Mouse (Mus musculus) CH12.LX (cell line): ENCODE measurements around the gene Fry. TPM values are rescaled to one million over a fixed set of nuclear protein-coding genes. Genes with fewer than 3 reads are reported as not detected.

Source experiments
- DNase-seq: peaks from one replicate; pipeline ENCODE4 v3.0.0-alpha.2; 2013; ENCODE audit errors: extremely low read depth
- H3K27ac ChIP-seq: 2 replicates; pipeline ENCODE4 v1.5.1; 2012; ENCODE audit warnings: low read depth, mild to moderate bottlenecking, control low read depth, moderate library complexity; ENCODE audit not compliant: insufficient read depth
- H3K27me3 ChIP-seq: replicated peaks from 2 replicates; pipeline ENCODE3; 2012; ENCODE audit warnings: inconsistent platforms
- H3K36me3 ChIP-seq, 2 experiments: replicated peaks in 1 of 2; 2 replicates each; pipeline versions ENCODE3 to v1.6.1; 2012; ENCODE audit warnings: inconsistent platforms in 1 of 2, low read length in 1 of 2, mild to moderate bottlenecking in 1 of 2, mixed read lengths in 1 of 2, moderate library complexity in 1 of 2; ENCODE audit not compliant: control insufficient read depth in 1 of 2, insufficient read depth in 1 of 2
- H3K4me1 ChIP-seq, 2 experiments: 2 replicates each; pipeline ENCODE4 v1.6.1; 2012; ENCODE audit warnings: inconsistent platforms in 1 of 2, moderate library complexity in 1 of 2; ENCODE audit not compliant: insufficient read depth in 2 of 2, control insufficient read depth in 1 of 2
- H3K4me2 ChIP-seq: 2 replicates; pipeline ENCODE4 v1.6.1; 2012; ENCODE audit warnings: low read depth, mild to moderate bottlenecking, control low read depth; ENCODE audit not compliant: poor library complexity, insufficient read depth, severe bottlenecking
- H3K4me3 ChIP-seq, 3 experiments: fragments of 150-350 bp in 1 of 3; sonication (generic) in 1 of 3; replicated peaks in 1 of 3; 2 replicates each; pipeline versions ENCODE3 to v1.5.1; 2011 to 2012; ENCODE audit warnings: low read depth in 2 of 3, low read length in 2 of 3, mild to moderate bottlenecking in 2 of 3, moderate library complexity in 2 of 3, control low read depth in 1 of 3, improper control_type of control experiment in 1 of 3, inconsistent platforms in 1 of 3, mixed read lengths in 1 of 3; ENCODE audit not compliant: poor library complexity in 1 of 3
- H3K79me2 ChIP-seq: replicated peaks from 2 replicates; pipeline ENCODE4 v1.6.1; 2012; ENCODE audit warnings: mild to moderate bottlenecking, moderate library complexity; ENCODE audit not compliant: control insufficient read depth, poor library complexity, insufficient read depth, severe bottlenecking; ENCODE audit errors: extremely low read depth
- H3K9ac ChIP-seq: 2 replicates; pipeline ENCODE4 v1.6.1; 2012; ENCODE audit warnings: low read depth, mild to moderate bottlenecking, control low read depth, moderate library complexity; ENCODE audit not compliant: insufficient read depth
- H3K9me3 ChIP-seq: replicated peaks from 2 replicates; pipeline ENCODE3; 2012; ENCODE audit warnings: low read length, inconsistent platforms, mixed read lengths
- BHLHE40 ChIP-seq: IDR thresholded peaks from 2 replicates; pipeline ENCODE4 v1.6.1; 2011; ENCODE audit warnings: mild to moderate bottlenecking, low read depth, low read length, improper control_type of control experiment
- CHD1 ChIP-seq: IDR thresholded peaks from 2 replicates; pipeline ENCODE4 v1.6.1; 2012; ENCODE audit warnings: low read depth, low read length, improper control_type of control experiment, inconsistent platforms
- CHD2 ChIP-seq: IDR thresholded peaks from 2 replicates; pipeline ENCODE4 v1.6.1; 2011; ENCODE audit warnings: low read length, improper control_type of control experiment
- CTCF ChIP-seq, 2 experiments: IDR thresholded peaks in 1 of 2; conservative IDR thresholded peaks in 1 of 2; 2 replicates each; pipeline ENCODE4 v1.5.1; 2011 to 2012; ENCODE audit warnings: low read depth in 2 of 2, low read length in 2 of 2, improper control_type of control experiment in 1 of 2, inconsistent platforms in 1 of 2, mild to moderate bottlenecking in 1 of 2, moderate library complexity in 1 of 2
- E2F4 ChIP-seq: IDR thresholded peaks from 2 replicates; pipeline ENCODE4 v1.6.1; 2011; ENCODE audit warnings: low read depth, low read length, improper control_type of control experiment; ENCODE audit not compliant: insufficient replicate concordance
- ELF1 ChIP-seq: IDR thresholded peaks from 2 replicates; pipeline ENCODE4 v1.6.1; 2014; ENCODE audit warnings: low read depth, mild to moderate bottlenecking, inconsistent platforms, low read length, improper control_type of control experiment
- EP300 ChIP-seq: IDR thresholded peaks from 2 replicates; pipeline ENCODE4 v1.6.1; 2011; ENCODE audit warnings: low read length, improper control_type of control experiment
- GABPA ChIP-seq: IDR thresholded peaks from 2 replicates; pipeline ENCODE4 v1.6.1; 2012; ENCODE audit warnings: low read depth, low read length, improper control_type of control experiment, inconsistent platforms; ENCODE audit not compliant: insufficient replicate concordance
- HCFC1 ChIP-seq: IDR thresholded peaks from 2 replicates; pipeline ENCODE4 v1.6.1; 2012; ENCODE audit warnings: low read depth, mild to moderate bottlenecking, inconsistent platforms, low read length, improper control_type of control experiment
- IRF4 ChIP-seq: IDR thresholded peaks from 2 replicates; pipeline ENCODE4 v1.6.1; 2014; ENCODE audit warnings: low read depth, mild to moderate bottlenecking, inconsistent platforms, low read length, improper control_type of control experiment
- JUND ChIP-seq: conservative IDR thresholded peaks from 2 replicates; pipeline ENCODE4 v1.6.1; 2011; ENCODE audit warnings: low read depth, low read length, improper control_type of control experiment
- KAT2A ChIP-seq: IDR thresholded peaks from 2 replicates; pipeline ENCODE4 v1.6.1; 2012; ENCODE audit warnings: low read length, improper control_type of control experiment, inconsistent platforms; ENCODE audit not compliant: insufficient replicate concordance
- MAFK ChIP-seq: IDR thresholded peaks from 2 replicates; pipeline ENCODE4 v1.6.1; 2011; ENCODE audit warnings: low read length, improper control_type of control experiment; ENCODE audit not compliant: insufficient replicate concordance
- MAX ChIP-seq: IDR thresholded peaks from 2 replicates; pipeline ENCODE4 v1.6.1; 2011; ENCODE audit warnings: low read length, improper control_type of control experiment
- MAZ ChIP-seq: IDR thresholded peaks from 2 replicates; pipeline ENCODE4 v1.6.1; 2012; ENCODE audit warnings: low read depth, mild to moderate bottlenecking, inconsistent platforms, low read length, improper control_type of control experiment, moderate library complexity
- MEF2A ChIP-seq: IDR thresholded peaks from 2 replicates; pipeline ENCODE4 v1.6.1; 2014; ENCODE audit warnings: low read depth, mild to moderate bottlenecking, inconsistent platforms, low read length, improper control_type of control experiment, borderline replicate concordance
- MXI1 ChIP-seq: IDR thresholded peaks from 2 replicates; pipeline ENCODE4 v1.6.1; 2011; ENCODE audit warnings: mild to moderate bottlenecking, low read depth, low read length, improper control_type of control experiment
- MYC ChIP-seq: IDR thresholded peaks from 2 replicates; pipeline ENCODE4 v1.6.1; 2011; ENCODE audit warnings: low read depth, mild to moderate bottlenecking, improper control_type of control experiment, low read length
- NELFE ChIP-seq: IDR thresholded peaks from 2 replicates; pipeline ENCODE4 v1.6.1; 2011; ENCODE audit warnings: low read depth, low read length, improper control_type of control experiment
- NRF1 ChIP-seq: IDR thresholded peaks from 2 replicates; pipeline ENCODE4 v1.6.1; 2014; ENCODE audit warnings: low read depth, mild to moderate bottlenecking, inconsistent platforms, low read length, improper control_type of control experiment, moderate library complexity
- PAX5 ChIP-seq: IDR thresholded peaks from 2 replicates; pipeline ENCODE4 v1.6.1; 2012; ENCODE audit warnings: low read length, inconsistent platforms, mixed read lengths
- POLR2A ChIP-seq: IDR thresholded peaks from 2 replicates; pipeline ENCODE4 v1.6.1; 2011; ENCODE audit warnings: low read depth, mild to moderate bottlenecking, improper control_type of control experiment, low read length
- POLR2AphosphoS2 ChIP-seq: IDR thresholded peaks from 2 replicates; pipeline ENCODE4 v1.6.1; 2011; ENCODE audit warnings: low read depth, low read length, improper control_type of control experiment
- SMC3 ChIP-seq: IDR thresholded peaks from 2 replicates; pipeline ENCODE4 v1.6.1; 2011; ENCODE audit warnings: low read depth, low read length, improper control_type of control experiment
- TBP ChIP-seq: conservative IDR thresholded peaks from 2 replicates; pipeline ENCODE4 v1.6.1; 2011; ENCODE audit warnings: low read depth, low read length, improper control_type of control experiment
- TCF12 ChIP-seq: IDR thresholded peaks from 2 replicates; pipeline ENCODE4 v1.6.1; 2014; ENCODE audit warnings: low read depth, mild to moderate bottlenecking, inconsistent platforms, low read length, improper control_type of control experiment
- UBTF ChIP-seq: IDR thresholded peaks from 2 replicates; pipeline ENCODE4 v1.6.1; 2012; ENCODE audit warnings: low read depth, mild to moderate bottlenecking, inconsistent platforms, low read length, improper control_type of control experiment, moderate library complexity
- USF1 ChIP-seq: IDR thresholded peaks from 2 replicates; pipeline ENCODE4 v1.6.1; 2014; ENCODE audit warnings: low read depth, mild to moderate bottlenecking, inconsistent platforms, low read length, improper control_type of control experiment
- USF2 ChIP-seq: conservative IDR thresholded peaks from 2 replicates; pipeline ENCODE4 v1.6.1; 2011; ENCODE audit warnings: low read depth, low read length, improper control_type of control experiment
- ZC3H11A ChIP-seq: IDR thresholded peaks from 2 replicates; pipeline ENCODE4 v1.6.1; 2012; ENCODE audit warnings: low read depth, mild to moderate bottlenecking, inconsistent platforms, low read length, improper control_type of control experiment
- ZKSCAN1 ChIP-seq: IDR thresholded peaks from 2 replicates; pipeline ENCODE4 v1.6.1; 2012; ENCODE audit warnings: low read depth, inconsistent platforms, low read length, improper control_type of control experiment, borderline replicate concordance
- ZMIZ1 ChIP-seq: IDR thresholded peaks from 2 replicates; pipeline ENCODE4 v1.6.1; 2012; ENCODE audit warnings: low read depth, mild to moderate bottlenecking, inconsistent platforms, low read length, improper control_type of control experiment
- dilution Hi-C: fragments of 300-500 bp; cut with MboI; formaldehyde crosslinking; loops from 2 replicates; pipeline ENCODE4 v1.14.3; 2020; ENCODE audit warnings: low sequenced_read_pairs; ENCODE audit not compliant: extremely low pct_unique_long_range_greater_than_20kb, extremely low pct_ligation_motif_present
- in situ Hi-C: fragments of 300-500 bp; cut with MboI; formaldehyde crosslinking; loops from 3 replicates; pipeline ENCODE4 v1.14.3; 2019; ENCODE audit warnings: low sequenced_read_pairs, low pct_ligation_motif_present, low pct_unique_long_range_greater_than_20kb, mixed read lengths
- polyA plus RNA-seq: library from polyadenylated mRNA; unstranded; fragments of >175 nt; gene quantifications from 2 replicates; pipeline ENCODE4 v1.2.1, GENCODE M21; 2012; ENCODE audit warnings: low read depth; ENCODE audit not compliant: insufficient read length
- total RNA-seq, 2 experiments: library from RNA; depleted of rRNA; stranded (reverse); fragments of 300-350 nt in 1 of 2; fragments of >200 nt in 1 of 2; gene quantifications; 2 replicates each; pipeline ENCODE4 v1.2.3; 2012 to 2014

The Fry gene
- total and polyA plus RNA-seq, 3 experiments, result 0.34 to 0.80 (median 0.34) TPM

DNA sequence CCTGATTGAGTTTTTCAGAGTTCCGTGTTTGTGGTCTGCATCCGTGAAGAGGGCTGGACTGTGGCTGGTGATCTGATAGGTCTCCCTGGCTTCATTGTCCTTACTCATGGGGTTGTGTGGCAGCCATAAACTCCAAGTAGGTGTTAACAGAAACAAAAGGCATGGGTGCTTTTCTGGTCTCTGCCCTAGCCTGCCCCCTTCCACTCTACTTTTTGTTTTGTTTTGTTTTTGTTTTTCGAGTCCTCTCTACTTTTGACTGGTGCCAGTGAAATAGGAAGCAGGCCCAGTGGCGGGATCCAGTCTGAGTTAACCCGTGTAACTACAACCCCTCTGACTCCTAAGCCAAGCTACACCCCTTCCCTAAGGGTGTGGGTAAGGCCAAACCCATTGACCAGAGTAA lies 48.4 kb downstream of the Fry start:
- H3K9ac ChIP-seq, result no peak overlapping the region
- H3K9me3 ChIP-seq, result peaks cover 32% of the 10 kb centered on the region
- H3K4me1 ChIP-seq, result no peaks in the 10 kb centered on the region
- H3K4me3 ChIP-seq, result no peak overlapping the region
- in situ Hi-C loops, result no loop called here
- H3K27ac ChIP-seq, result no peak overlapping the region
- TF ChIP-seq UBTF, result no peak
- TF ChIP-seq ZMIZ1, result no peak
- TF ChIP-seq ZC3H11A, result no peak
- no peak for TF ChIP-seq USF2
- TF ChIP-seq MEF2A, result no peak
- no peak for TF ChIP-seq ELF1
- TF ChIP-seq IRF4, result no peak
- no peak for TF ChIP-seq TBP
- no peak for TF ChIP-seq JUND
- TF ChIP-seq SMC3, result no peak
- TF ChIP-seq MAZ, result no peak
- TF ChIP-seq TCF12, result no peak
- TF ChIP-seq HCFC1, result no peak
- no peak for TF ChIP-seq CHD1
- no peak for TF ChIP-seq POLR2AphosphoS2
- TF ChIP-seq MXI1, result no peak
- no peak for TF ChIP-seq BHLHE40
- TF ChIP-seq POLR2A, result no peak
- no peak for TF ChIP-seq KAT2A
- DNase-seq, result no peak
- no peaks in the 10 kb centered on the region for H3K79me2 ChIP-seq
- H3K36me3 ChIP-seq, result no peaks in the 10 kb centered on the region
- no peaks in the 10 kb centered on the region for H3K27me3 ChIP-seq
- no peak overlapping the region for H3K4me2 ChIP-seq
- dilution Hi-C loops, result no loop called here

DNA sequence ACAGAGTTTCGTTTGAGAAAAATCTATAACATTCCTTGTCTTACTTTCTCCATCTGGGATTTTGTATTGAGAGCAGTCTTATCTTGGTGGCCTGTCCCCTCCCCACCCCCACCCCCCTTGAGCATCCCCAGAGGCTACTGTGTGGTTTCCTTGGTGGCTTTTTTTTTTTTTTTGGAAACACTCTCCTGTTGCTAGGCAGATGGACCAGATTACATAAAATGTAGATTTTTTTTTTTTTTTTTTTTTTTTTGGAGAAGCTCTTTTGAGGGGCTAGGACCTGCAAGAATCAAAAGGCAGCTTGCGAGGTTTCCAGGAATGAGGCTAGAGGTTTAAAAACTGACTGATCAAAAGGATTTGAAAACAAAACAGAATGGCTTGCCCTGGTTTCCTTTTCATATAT lies 48.8 kb downstream of the Fry start:
- TF ChIP-seq E2F4 (no peak), MYC (no peak), USF1 (no peak), CTCF (conservative IDR thresholded peaks at IDR 0.05 in 1 of 2, IDR thresholded peaks at IDR 0.05 in 1 of 2; ENCODE audit: low read depth in 2 of 2, low read length in 2 of 2) (no peak), MAX (no peak), MAFK (no peak), NRF1 (no peak), IRF4 (no peak), TBP (no peak), BHLHE40 (no peak), POLR2A (no peak), NELFE (no peak), TCF12 (no peak), EP300 (no peak), PAX5 (no peak), GABPA (no peak), ZKSCAN1 (no peak), CHD2 (no peak), USF2 (no peak)
- TF ChIP-seq, all 38 proteins: peak for 0
- Histone ChIP-seq H3K4me1 (no peaks in the 10 kb centered on the region), H3K9me3 (peaks cover 34% of the 10 kb centered on the region), H3K36me3 (no peaks in the 10 kb centered on the region), H3K79me2 (no peaks in the 10 kb centered on the region), H3K4me2 (no peak overlapping the region), H3K27me3 (no peaks in the 10 kb centered on the region), H3K9ac (no peak overlapping the region), H3K27ac (no peak overlapping the region), H3K4me3 (no peak overlapping the region)
- in situ Hi-C loops, result no loop called here
- dilution Hi-C loops, result no loop called here
- DNase-seq, result no peak
